14 mouse cellular contexts compared by ENCODE assay signal in genomic region chr6:90969341-90969871, GRCm38 (mm10). TPM values are rescaled to one million over a fixed set of nuclear protein-coding genes. Genes with fewer than 3 reads are reported as not detected.
A peak's percentile ranks its signal among the peaks of the same experiment; 100 is the strongest.
DNase-seq lines count a peak whose midpoint lies in the region; ATAC-seq and TF ChIP-seq lines count a peak whose summit lies in the region.
"Had no signal": no experiment of that assay in that cellular context is flagged by ENCODE, and none has a peak within 500 bp of the region (broad histone marks: within the 10 kb centered on the region; RNA-seq: fewer than 3 reads in every experiment).

No protein-coding gene starts in this region.

- H3K4me3 ChIP-seq in heart, embryonic 11.5 days (ENCODE audit: low read depth, low read length) = no peak overlapping the region
- H3K4me3 ChIP-seq in lung, postnatal 0 days (ENCODE audit: low read depth, low read length) = no peak overlapping the region
- no peak overlapping the region for H3K4me3 ChIP-seq in limb, embryonic 15.5 days
- H3K4me3 ChIP-seq: hindbrain, embryonic 10.5 days; megakaryocyte, embryonic 14.5 days had no signal

- 0 out of 2 replicates have a peak overlapping the region, but pooled peaks have one; percentile 5 for H3K4me2 ChIP-seq in heart, embryonic 11.5 days
- no peak overlapping the region for H3K4me2 ChIP-seq in lung, postnatal 0 days (replicated peaks; ENCODE audit: low read depth, low read length)
- H3K4me2 ChIP-seq in limb, embryonic 15.5 days = no peak overlapping the region

- ATAC-seq in heart, embryonic 11.5 days (replicated peaks; ENCODE audit: insufficient number of reproducible peaks, low FRiP score, low TSS enrichment) = no peak
- ATAC-seq in lung, postnatal 0 days = no peak
- no peak for ATAC-seq in limb, embryonic 15.5 days (ENCODE audit: insufficient number of reproducible peaks, low FRiP score, low TSS enrichment, low read depth)
- ATAC-seq: liver, postnatal 0 days had no signal

- peak; percentile 28 to 66 for DNase-seq in adrenal gland, adult (ENCODE audit: inconsistent age in 2 of 2, low spot score in 1 of 2)
- DNase-seq in adrenal gland, postnatal 25 days = no peak
- DNase-seq in heart, postnatal 36 days = no peak
- peak; percentile 12 for DNase-seq in lung, postnatal 0 days (ENCODE audit: low spot score)
- no peak for DNase-seq in lung, adult 18-20 months
- no peak for DNase-seq in thymus, postnatal 4 days
- DNase-seq: cerebellum, adult 11-12 months; kidney, adult 11 months; liver, postnatal 0 days; thymus, postnatal 25 days had no signal

- peak overlapping the region; percentile 60; the same call in 1 of the 2 replicates for H3K9ac ChIP-seq in heart, embryonic 11.5 days (ENCODE audit: low read depth, low read length)
- H3K9ac ChIP-seq in lung, postnatal 0 days (replicated peaks; ENCODE audit: low read depth) = no peak overlapping the region
- H3K9ac ChIP-seq in limb, embryonic 15.5 days = no peak overlapping the region
- H3K9ac ChIP-seq: liver, postnatal 0 days had no signal

- 11% methylated on average over 2 of the region's 2 CpGs for WGBS in heart, embryonic 11.5 days (ENCODE audit: insufficient replicate concordance)
- 33% methylated on average over 2 of the region's 2 CpGs for WGBS in lung, postnatal 0 days
- WGBS in limb, embryonic 15.5 days = 23% methylated on average over 2 of the region's 2 CpGs

- H3K4me1 ChIP-seq in heart, embryonic 11.5 days (ENCODE audit: control insufficient read depth, insufficient read depth, low read length) = peaks cover 34% of the 10 kb centered on the region
- H3K4me1 ChIP-seq in lung, postnatal 0 days (ENCODE audit: insufficient read depth, low read depth, low read length) = no peaks in the 10 kb centered on the region
- H3K4me1 ChIP-seq in limb, embryonic 15.5 days = peaks cover 7% of the 10 kb centered on the region; the same call in 1 of the 2 replicates

- no peaks in the 10 kb centered on the region for H3K36me3 ChIP-seq in heart, embryonic 11.5 days (ENCODE audit: control insufficient read depth, insufficient read depth, low read length)
- no peaks in the 10 kb centered on the region for H3K36me3 ChIP-seq in lung, postnatal 0 days (ENCODE audit: insufficient read depth, low read length)
- no peaks in the 10 kb centered on the region for H3K36me3 ChIP-seq in limb, embryonic 15.5 days
- H3K36me3 ChIP-seq: hindbrain, embryonic 10.5 days had no signal

- no peaks in the 10 kb centered on the region for H3K9me3 ChIP-seq in heart, embryonic 11.5 days (replicated peaks; ENCODE audit: control insufficient read depth, low read length)
- no peaks in the 10 kb centered on the region for H3K9me3 ChIP-seq in lung, postnatal 0 days (ENCODE audit: low read length)
- H3K9me3 ChIP-seq in limb, embryonic 15.5 days = no peaks in the 10 kb centered on the region
- H3K9me3 ChIP-seq: hindbrain, embryonic 10.5 days; megakaryocyte, embryonic 14.5 days had no signal

- no peaks in the 10 kb centered on the region for H3K27me3 ChIP-seq in heart, embryonic 11.5 days (ENCODE audit: control insufficient read depth, insufficient read depth, low read length)
- no peaks in the 10 kb centered on the region for H3K27me3 ChIP-seq in lung, postnatal 0 days (replicated peaks; ENCODE audit: insufficient read depth, low read length)
- H3K27me3 ChIP-seq in limb, embryonic 15.5 days = no peaks in the 10 kb centered on the region

- TF ChIP-seq EP300 in lung, postnatal 0 days (IDR thresholded peaks at IDR 0.05) = no peak

- TF ChIP-seq CTCF in lung, postnatal 0 days (IDR thresholded peaks at IDR 0.05) = no peak

- intact Hi-C loops in heart, postnatal 36 days (cut with DNase I) = no loop called here

- H3K27ac ChIP-seq in heart, embryonic 11.5 days (ENCODE audit: low read depth, low read length) = peak overlapping the region; percentile 81
- no peak overlapping the region for H3K27ac ChIP-seq in lung, postnatal 0 days (ENCODE audit: low read length)
- peak overlapping the region; percentile 47; the same call in 1 of the 2 replicates for H3K27ac ChIP-seq in limb, embryonic 15.5 days

RNA-seq across cellular contexts. Expression of gene Iqsec1, which starts 19.1 kb away (rescaled TPM):
- 104 and 105 TPM in 2 replicates for total RNA-seq in adrenal gland, postnatal 25 days (2021)
- polyA plus RNA-seq in heart, embryonic 11.5 days (2014; fragmentation: Nextera tagmentation; extraction: Ambion mirVana) = 17.7 and 18.1 TPM in 2 replicates
- 100 to 1,000 TPM; 135 to 142 TPM for total RNA-seq in heart, postnatal 36 days (2021)
- polyA plus RNA-seq in lung, postnatal 0 days (2015; fragmentation: Nextera tagmentation; extraction: Ambion mirVana) = 18.6 and 22.4 TPM in 2 replicates
- 11.4 and 11.6 TPM in 2 replicates for polyA plus RNA-seq in limb, embryonic 15.5 days (2015; fragmentation: Nextera tagmentation; extraction: Ambion mirVana)

Comparison
In these comparisons a context has a peak if more than half of its experiments do, and no peak if none do; other contexts are left out.
1. DNase-seq: peak in adrenal gland, adult (2 of 2) and lung, postnatal 0 days (single experiment); none in adrenal gland, postnatal 25 days (single experiment), heart, postnatal 36 days (0 of 2), lung, adult 18-20 months (0 of 2) and thymus, postnatal 4 days (single experiment).